Mouse (Mus musculus) embryo, embryonic 10.5 days (tissue): ENCODE measurements around the gene Nktr.
A peak's percentile ranks its signal among the peaks of the same experiment; 100 is the strongest.

ENCODE experiments used
- DNase-seq: peaks from one replicate; pipeline ENCODE4 v3.0.0-alpha.2; 2015; ENCODE audit warnings: low spot score

The Nktr gene

GRCm38 (mm10) chr9:121707801-121708200, 11.2 kb upstream of the Nktr start:
- no peak for DNase-seq

- DNase-seq: no peak
These were observed 10.2 kb upstream of the Nktr start for GRCm38 (mm10) chr9:121708506-121709486.

GRCm38 (mm10) chr9:121709898-121710583, 8.9 kb upstream of the Nktr start, which contains the start of gene Ss18l2:
Ss18l2 (plus strand) TSS chr9:121710329.
- DNase-seq: peak; percentile 100

GRCm38 (mm10) chr9:121710584-121710975, 8.4 kb upstream of the Nktr start:
- DNase-seq: no peak

GRCm38 (mm10) chr9:121717048-121717447, 1.9 kb upstream of the Nktr start:
- no peak for DNase-seq

- peak; percentile 35 for DNase-seq
These were observed 781 bp upstream of the Nktr start for GRCm38 (mm10) chr9:121718070-121718705.

- peak; percentile 59 for DNase-seq
These were observed 670 bp downstream of the Nktr start for GRCm38 (mm10) chr9:121719347-121720331.

GRCm38 (mm10) chr9:121740490-121740889, 21.5 kb downstream of the Nktr start:
- DNase-seq: no peak

GRCm38 (mm10) chr9:121741168-121741567, 22.2 kb downstream of the Nktr start:
- no peak for DNase-seq

GRCm38 (mm10) chr9:121744051-121744450, 25.1 kb downstream of the Nktr start:
- DNase-seq: no peak

GRCm38 (mm10) chr9:121752774-121753173, 33.8 kb downstream of the Nktr start:
- DNase-seq: no peak

GRCm38 (mm10) chr9:121754624-121755023, 35.7 kb downstream of the Nktr start:
- no peak for DNase-seq

- no peak for DNase-seq
These were observed 37.8 kb downstream of the Nktr start for GRCm38 (mm10) chr9:121756785-121757184.

- peak; percentile 20 for DNase-seq
These were observed 38.5 kb downstream of the Nktr start for GRCm38 (mm10) chr9:121757432-121757831.

GRCm38 (mm10) chr9:121757835-121758814, 39.2 kb downstream of the Nktr start:
- DNase-seq: peak; percentile 26

- DNase-seq: peak; percentile 86
These were observed 40.4 kb downstream of the Nktr start, which contains the start of gene Zfp651 for GRCm38 (mm10) chr9:121759091-121760081. Zfp651 (plus strand) TSS chr9:121759330.

GRCm38 (mm10) chr9:121760271-121761090, 41.5 kb downstream of the Nktr start:
- DNase-seq: peak; percentile 88
